ENCODE assay signal across 8 mouse cellular contexts in the genomic region with DNA sequence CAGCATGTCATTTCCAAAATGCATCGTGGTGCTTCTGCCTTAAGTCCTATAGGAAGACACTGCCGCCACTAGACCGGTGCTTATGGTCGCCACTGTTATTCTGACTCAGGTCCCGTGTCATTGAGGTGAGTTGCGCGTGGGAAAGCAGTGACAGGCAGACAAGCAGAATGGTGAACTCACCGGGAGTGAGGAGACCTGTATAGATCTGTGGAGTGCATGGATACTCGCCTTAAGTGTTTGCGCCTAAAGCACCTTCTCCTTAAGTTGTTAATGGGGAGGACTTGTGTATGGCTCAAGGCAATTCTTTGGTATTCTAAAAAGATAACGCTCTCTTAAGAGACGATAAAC. TPM values are rescaled to one million over a fixed set of nuclear protein-coding genes. Genes with fewer than 3 reads are reported as not detected.
DNase-seq lines count a peak whose midpoint lies in the region; ATAC-seq and TF ChIP-seq lines count a peak whose summit lies in the region.

No protein-coding gene starts in this region.

- H3K27me3 ChIP-seq in lung, embryonic 14.5 days (ENCODE audit: insufficient read depth, low read length), result no peaks in the 10 kb centered on the region
- no peaks in the 10 kb centered on the region for H3K27me3 ChIP-seq in embryonic facial prominence, embryonic 15.5 days
- H3K27me3 ChIP-seq in intestine, embryonic 16.5 days (replicated peaks; ENCODE audit: control insufficient read depth, insufficient read depth, low read length), result no peaks in the 10 kb centered on the region
- H3K27me3 ChIP-seq in neural tube, embryonic 14.5 days (ENCODE audit: control insufficient read depth, insufficient read depth, low read length), result no peaks in the 10 kb centered on the region

- peak overlapping the region; percentile 94 for H3K27ac ChIP-seq in lung, embryonic 14.5 days (ENCODE audit: low read depth)
- H3K27ac ChIP-seq in embryonic facial prominence, embryonic 15.5 days (replicated peaks), result peak overlapping the region; percentile 90
- peak overlapping the region; percentile 95 for H3K27ac ChIP-seq in intestine, embryonic 16.5 days (ENCODE audit: low read length)
- H3K27ac ChIP-seq in neural tube, embryonic 14.5 days (ENCODE audit: low read depth, low read length), result peak overlapping the region; percentile 88

- no peak for TF ChIP-seq CTCF in lung, embryonic 14.5 days (IDR thresholded peaks at IDR 0.05; ENCODE audit: low read depth)

- peak overlapping the region; percentile 85 for H3K4me2 ChIP-seq in lung, embryonic 14.5 days
- peak overlapping the region; percentile 68 for H3K4me2 ChIP-seq in embryonic facial prominence, embryonic 15.5 days (replicated peaks)
- H3K4me2 ChIP-seq in intestine, embryonic 16.5 days (ENCODE audit: low read depth, low read length), result peak overlapping the region; percentile 74
- H3K4me2 ChIP-seq in neural tube, embryonic 14.5 days (ENCODE audit: low read depth, low read length), result peak overlapping the region; percentile 62

- no peaks in the 10 kb centered on the region for H3K36me3 ChIP-seq in lung, embryonic 14.5 days (ENCODE audit: insufficient read depth)
- no peaks in the 10 kb centered on the region for H3K36me3 ChIP-seq in embryonic facial prominence, embryonic 15.5 days
- no peaks in the 10 kb centered on the region for H3K36me3 ChIP-seq in intestine, embryonic 16.5 days (ENCODE audit: control insufficient read depth, insufficient read depth, low read length)
- no peaks in the 10 kb centered on the region for H3K36me3 ChIP-seq in neural tube, embryonic 14.5 days (ENCODE audit: control insufficient read depth, insufficient read depth, low read length)

- no peak for ATAC-seq in lung, embryonic 14.5 days (ENCODE audit: insufficient read depth)
- no peak; the same call in 1 of the 2 replicates for ATAC-seq in embryonic facial prominence, embryonic 15.5 days (ENCODE audit: insufficient number of reproducible peaks, low FRiP score, low TSS enrichment, low read depth)
- peak; percentile 18; the same call in 1 of the 2 replicates for ATAC-seq in intestine, embryonic 16.5 days
- ATAC-seq in neural tube, embryonic 14.5 days (ENCODE audit: low read depth), result no peak; the same call in 1 of the 2 replicates

- H3K9ac ChIP-seq in lung, embryonic 14.5 days, result peak overlapping the region; percentile 77
- H3K9ac ChIP-seq in embryonic facial prominence, embryonic 15.5 days, result peak overlapping the region; percentile 77
- H3K9ac ChIP-seq in intestine, embryonic 16.5 days (ENCODE audit: low read depth, low read length), result peak overlapping the region; percentile 85
- peak overlapping the region; percentile 74 for H3K9ac ChIP-seq in neural tube, embryonic 14.5 days (replicated peaks; ENCODE audit: low read depth, low read length)

- peak overlapping the region; percentile 79 for H3K4me3 ChIP-seq in lung, embryonic 14.5 days (ENCODE audit: low read depth, low read length)
- H3K4me3 ChIP-seq in embryonic facial prominence, embryonic 15.5 days (replicated peaks), result peak overlapping the region; percentile 95
- peak overlapping the region; percentile 83 for H3K4me3 ChIP-seq in intestine, embryonic 16.5 days (ENCODE audit: low read length)
- peak overlapping the region; percentile 88 for H3K4me3 ChIP-seq in neural tube, embryonic 14.5 days (ENCODE audit: low read depth, low read length)

- WGBS in lung, embryonic 14.5 days, result 2% methylated on average over 12 of the region's 12 CpGs
- 4% methylated on average over 12 of the region's 12 CpGs for WGBS in embryonic facial prominence, embryonic 15.5 days
- WGBS in intestine, embryonic 16.5 days, result 4% methylated on average over 12 of the region's 12 CpGs
- 7% methylated on average over 12 of the region's 12 CpGs for WGBS in neural tube, embryonic 14.5 days

- H3K4me1 ChIP-seq in lung, embryonic 14.5 days (ENCODE audit: insufficient read depth), result peaks cover 3% of the 10 kb centered on the region; the same call in 1 of the 2 replicates
- H3K4me1 ChIP-seq in embryonic facial prominence, embryonic 15.5 days, result peaks cover 10% of the 10 kb centered on the region
- H3K4me1 ChIP-seq in intestine, embryonic 16.5 days (ENCODE audit: control insufficient read depth, insufficient read depth, low read length), result peaks cover 4% of the 10 kb centered on the region; the same call in 1 of the 2 replicates
- H3K4me1 ChIP-seq in neural tube, embryonic 14.5 days (ENCODE audit: control insufficient read depth, insufficient read depth, low read length), result peaks cover 7% of the 10 kb centered on the region

- no peak for DNase-seq in lung, embryonic 14.5 days
- DNase-seq in lung, postnatal 14 days, result no peak
- no peak for DNase-seq in c-Kit-positive CD71-positive TER-119-positive erythroid progenitor cells, embryonic 14.5 days (ENCODE audit: low spot score)
- no peak for DNase-seq in thymus, postnatal 0 days (ENCODE audit: low spot score)
- no peak for DNase-seq in embryo, embryonic 11 days

- H3K9me3 ChIP-seq in lung, embryonic 14.5 days (ENCODE audit: low read depth, low read length), result no peaks in the 10 kb centered on the region
- no peaks in the 10 kb centered on the region for H3K9me3 ChIP-seq in embryonic facial prominence, embryonic 15.5 days (replicated peaks)
- H3K9me3 ChIP-seq in intestine, embryonic 16.5 days (ENCODE audit: control insufficient read depth, low read length), result no peaks in the 10 kb centered on the region
- no peaks in the 10 kb centered on the region for H3K9me3 ChIP-seq in neural tube, embryonic 14.5 days (ENCODE audit: control insufficient read depth, low read length)

RNA-seq across cellular contexts. Expression of gene Nek1, which starts 0.6 kb away (rescaled TPM):
- 19.9 and 20.7 TPM in 2 replicates for polyA plus RNA-seq in lung, embryonic 14.5 days (2014; fragmentation: Nextera tagmentation; extraction: Ambion mirVana)
- 19.8 and 20.2 TPM in 2 replicates for polyA plus RNA-seq in embryonic facial prominence, embryonic 15.5 days (2015; fragmentation: Nextera tagmentation; extraction: Ambion mirVana)
- polyA plus RNA-seq in intestine, embryonic 16.5 days (2015; fragmentation: Nextera tagmentation; extraction: Ambion mirVana), result 13.4 and 17.1 TPM in 2 replicates
- 33.0 and 42.9 TPM in 2 replicates for polyA plus RNA-seq in neural tube, embryonic 14.5 days (2014; fragmentation: Nextera tagmentation; extraction: Ambion mirVana)
- polyA plus RNA-seq in thymus, postnatal 0 days (2015; fragmentation: Nextera tagmentation; extraction: Ambion mirVana), result 9.5 and 11.8 TPM in 2 replicates

RNA-seq across cellular contexts. Expression of gene Clcn3, which starts 10.5 kb away (rescaled TPM):
- polyA plus RNA-seq in lung, embryonic 14.5 days (2014; fragmentation: Nextera tagmentation; extraction: Ambion mirVana), result 17.3 and 17.9 TPM in 2 replicates
- polyA plus RNA-seq in embryonic facial prominence, embryonic 15.5 days (2015; fragmentation: Nextera tagmentation; extraction: Ambion mirVana), result 16.4 and 17.3 TPM in 2 replicates
- 30.2 and 30.4 TPM in 2 replicates for polyA plus RNA-seq in intestine, embryonic 16.5 days (2015; fragmentation: Nextera tagmentation; extraction: Ambion mirVana)
- polyA plus RNA-seq in neural tube, embryonic 14.5 days (2014; fragmentation: Nextera tagmentation; extraction: Ambion mirVana), result 80.7 and 90.1 TPM in 2 replicates
- 26.5 and 31.8 TPM in 2 replicates for polyA plus RNA-seq in thymus, postnatal 0 days (2015; fragmentation: Nextera tagmentation; extraction: Ambion mirVana)
